Mouse (Mus musculus): ENCODE measurements at regions not wholly inside any gene's neighbourhood (a gene's known extent, or its start where the extent isn't known, plus 50 kb on each side); places are given as distances from the start of the nearest gene placed in this dataset.

DNA sequence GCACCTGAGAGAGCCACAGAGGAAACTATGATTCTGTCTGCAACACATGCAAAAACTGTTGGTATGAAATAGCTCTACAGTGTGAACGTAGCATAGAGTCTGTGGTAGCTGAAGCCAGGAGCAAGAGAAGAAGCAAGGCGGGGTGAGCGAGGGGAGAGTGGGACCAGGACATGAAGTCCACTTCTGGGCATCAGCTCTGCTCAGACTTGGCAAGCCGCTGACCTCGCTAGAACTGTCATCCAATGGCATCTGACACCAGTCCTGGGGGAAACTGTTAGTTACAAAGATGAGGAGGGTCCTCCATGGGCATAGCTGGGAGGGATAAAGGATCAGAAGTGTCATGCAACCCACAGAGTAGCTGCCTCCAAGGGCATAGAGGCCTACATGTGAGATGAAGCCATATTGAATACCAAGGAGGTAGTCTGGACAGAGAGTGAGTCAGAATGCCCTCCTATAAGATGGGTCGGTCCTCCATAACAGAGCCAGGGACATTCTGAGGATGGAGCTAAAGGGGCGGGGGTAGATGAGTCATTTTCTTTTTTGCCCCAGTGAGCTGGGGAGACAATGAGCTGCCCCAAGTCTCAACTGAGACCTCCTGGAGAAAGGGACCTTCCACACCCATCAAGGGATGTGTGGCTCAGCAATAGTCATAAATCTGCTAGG, 102.0 kb downstream of the 1810010D01Rik start:
- ATAC-seq (peak; percentile 52), DNase-seq (ENCODE audit: low read depth, low spot score) (no peak)
- ChIA-PET CTCF (interaction anchor here (1.5 kb wide), 1 partner anchor 164 kb away, joined by 3 read pairs; no protein-coding TSS in a partner anchor), POLR2A (interaction anchor here (1.1 kb wide), 1 partner anchor 111 kb away, joined by 5 read pairs; no protein-coding TSS in a partner anchor)
- H3K27me3 ChIP-seq = no peaks in the 10 kb centered on the region
- in situ Hi-C loops (cut with MboI; ENCODE audit: low pct_unique_long_range_greater_than_20kb) = loop anchor here (5.0 kb wide), 1 partner anchor 169 kb away; the partner anchor contains the start of gene Ccnd1
- no peak for TF ChIP-seq CTCF (IDR thresholded peaks at IDR 0.05)

DNA sequence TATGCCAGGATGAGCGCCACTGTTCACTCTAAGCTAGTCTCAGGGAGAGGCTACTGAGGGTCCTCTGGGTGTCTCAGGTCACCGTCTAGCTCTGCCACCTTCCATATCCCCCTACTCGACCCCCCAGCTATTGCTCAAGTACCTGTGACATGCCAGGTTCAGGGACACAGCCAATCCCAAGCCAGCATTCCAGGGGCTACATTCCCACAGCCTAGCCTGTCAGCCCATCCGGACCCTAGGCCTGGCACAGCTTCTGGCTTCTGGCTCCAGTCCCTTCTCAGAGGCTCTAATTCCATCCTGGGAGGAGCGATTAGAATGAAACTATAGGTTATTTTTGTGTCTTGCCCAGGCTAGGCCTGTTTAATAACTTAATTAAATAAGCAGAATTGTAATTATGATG, 105.2 kb downstream of the 1810010D01Rik start:
- ChIA-PET POLR2A (no interaction called here), CTCF (no interaction called here)
- TF ChIP-seq CTCF (IDR thresholded peaks at IDR 0.05) = no peak
- DNase-seq (ENCODE audit: low read depth, low spot score) (no peak), ATAC-seq (no peak)
- in situ Hi-C loops (cut with MboI; ENCODE audit: low pct_unique_long_range_greater_than_20kb) = no loop called here
- no peaks in the 10 kb centered on the region for H3K27me3 ChIP-seq

DNA sequence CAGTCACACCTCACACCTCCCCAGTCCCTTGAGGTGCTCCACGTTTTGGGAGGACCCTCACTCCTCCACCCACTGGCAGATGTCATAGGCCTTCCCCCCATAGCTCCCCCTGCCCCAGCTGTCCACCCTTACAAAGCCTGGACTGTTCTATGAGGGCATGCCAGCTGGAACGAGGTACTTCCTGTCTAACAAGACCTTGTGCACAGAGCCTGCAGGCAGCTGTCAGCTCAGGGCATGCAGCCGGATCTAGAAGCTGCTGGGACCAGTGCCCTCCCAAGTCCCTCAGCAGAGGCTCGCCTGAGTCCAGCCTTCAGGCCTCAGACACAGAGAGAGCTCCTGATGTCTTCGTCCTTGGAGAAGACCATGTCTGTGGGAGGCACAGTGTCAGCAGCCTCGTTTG, 105.7 kb downstream of the 1810010D01Rik start:
- POLR2A ChIA-PET = no interaction called here
- no peaks in the 10 kb centered on the region for H3K27me3 ChIP-seq
- in situ Hi-C loops (cut with MboI; ENCODE audit: low pct_unique_long_range_greater_than_20kb) = no loop called here
- no peak for DNase-seq (ENCODE audit: low read depth, low spot score)
- no peak for TF ChIP-seq CTCF (IDR thresholded peaks at IDR 0.05)
- no peak for ATAC-seq
- CTCF ChIA-PET = interaction anchor here (0.7 kb wide), 1 partner anchor 32 kb away, joined by 3 read pairs; no protein-coding TSS in a partner anchor

DNA sequence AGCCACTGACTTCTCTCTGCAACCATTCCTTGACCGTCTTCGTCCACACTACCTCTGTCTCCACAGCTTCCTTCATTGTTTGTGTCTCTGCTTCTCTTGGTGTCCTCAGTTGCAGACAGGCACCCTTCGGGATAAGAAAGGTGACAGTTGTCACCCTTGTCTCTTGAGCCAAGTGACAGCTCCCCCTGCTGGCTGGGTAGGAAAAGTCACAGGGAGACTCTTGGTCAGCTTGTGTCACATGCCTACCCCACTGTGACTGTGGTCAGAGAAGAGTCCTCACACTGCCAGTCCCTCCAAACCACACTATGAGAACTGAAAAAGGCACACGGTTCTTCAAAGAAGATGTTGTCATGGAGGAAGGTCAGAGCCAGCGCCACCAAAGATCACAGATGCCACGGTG, 109.6 kb downstream of the 1810010D01Rik start:
- in situ Hi-C loops (cut with MboI; ENCODE audit: low pct_unique_long_range_greater_than_20kb) = no loop called here
- CTCF ChIA-PET = no interaction called here
- ATAC-seq = no peak
- TF ChIP-seq CTCF (IDR thresholded peaks at IDR 0.05) = no peak
- no peak for DNase-seq (ENCODE audit: low read depth, low spot score)
- POLR2A ChIA-PET = no interaction called here
- no peaks in the 10 kb centered on the region for H3K27me3 ChIP-seq

DNA sequence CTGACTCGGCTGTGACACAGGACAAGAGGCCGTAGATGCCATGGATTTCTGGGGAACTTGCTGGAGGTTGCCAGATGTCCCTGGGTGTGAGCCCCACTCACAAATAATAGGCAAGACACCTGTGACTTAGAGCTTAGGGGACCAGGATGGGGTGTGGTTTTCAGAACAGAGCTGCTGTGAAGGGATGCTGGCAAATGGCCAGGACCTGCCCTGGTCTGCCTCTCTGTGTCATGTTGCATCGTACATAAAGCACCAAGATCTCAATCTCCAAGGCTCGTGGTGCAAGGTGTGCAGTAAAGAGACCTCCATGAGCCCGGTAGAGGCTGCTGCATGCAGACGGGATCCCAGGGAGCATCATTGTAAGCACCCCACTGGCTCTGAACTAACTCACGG, 113.8 kb downstream of the 1810010D01Rik start:
- ChIA-PET CTCF (no interaction called here), POLR2A (no interaction called here)
- H3K27me3 ChIP-seq = no peaks in the 10 kb centered on the region
- ATAC-seq (no peak), DNase-seq (ENCODE audit: low read depth, low spot score) (no peak)
- in situ Hi-C loops (cut with MboI; ENCODE audit: low pct_unique_long_range_greater_than_20kb) = no loop called here
- no peak for TF ChIP-seq CTCF (IDR thresholded peaks at IDR 0.05)

DNA sequence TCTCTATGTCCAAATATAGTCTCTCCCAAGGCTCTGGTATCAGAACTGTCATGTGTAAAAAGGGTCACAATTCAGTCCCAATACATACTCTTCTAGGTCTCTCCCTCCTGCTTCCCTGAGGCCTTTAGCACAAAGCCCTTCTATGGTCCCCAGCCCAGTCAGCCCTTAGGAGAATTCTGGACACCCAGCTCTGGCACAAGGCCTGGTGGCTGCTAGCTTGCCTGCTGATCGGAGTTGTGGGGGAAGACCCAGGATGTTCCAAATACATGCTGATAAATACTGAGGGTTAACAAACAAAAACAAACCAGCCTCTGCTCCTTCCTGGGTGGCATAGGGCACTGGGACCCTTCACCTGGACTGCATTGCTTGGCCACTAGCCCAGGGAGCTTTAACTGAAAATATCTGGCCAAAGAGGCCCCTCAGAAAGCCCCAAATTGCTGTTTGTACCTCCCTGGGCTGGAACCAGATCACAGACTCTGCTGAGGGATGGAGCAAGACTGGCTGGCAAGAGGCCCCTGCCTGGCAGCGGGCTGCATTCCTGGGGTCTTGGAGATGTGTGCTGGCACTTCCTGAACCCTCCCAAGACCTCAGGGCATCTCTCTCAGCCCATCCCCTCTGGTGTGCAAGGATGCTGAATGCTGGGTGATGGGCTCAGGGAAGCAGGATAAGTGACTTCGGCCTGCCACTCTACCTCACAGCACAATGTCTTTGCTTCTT, 114.3 kb downstream of the 1810010D01Rik start:
- no peak for TF ChIP-seq CTCF (IDR thresholded peaks at IDR 0.05)
- no peaks in the 10 kb centered on the region for H3K27me3 ChIP-seq
- ChIA-PET CTCF (no interaction called here), POLR2A (no interaction called here)
- no peak for DNase-seq (ENCODE audit: low read depth, low spot score)
- no peak for ATAC-seq
- in situ Hi-C loops (cut with MboI; ENCODE audit: low pct_unique_long_range_greater_than_20kb) = no loop called here

DNA sequence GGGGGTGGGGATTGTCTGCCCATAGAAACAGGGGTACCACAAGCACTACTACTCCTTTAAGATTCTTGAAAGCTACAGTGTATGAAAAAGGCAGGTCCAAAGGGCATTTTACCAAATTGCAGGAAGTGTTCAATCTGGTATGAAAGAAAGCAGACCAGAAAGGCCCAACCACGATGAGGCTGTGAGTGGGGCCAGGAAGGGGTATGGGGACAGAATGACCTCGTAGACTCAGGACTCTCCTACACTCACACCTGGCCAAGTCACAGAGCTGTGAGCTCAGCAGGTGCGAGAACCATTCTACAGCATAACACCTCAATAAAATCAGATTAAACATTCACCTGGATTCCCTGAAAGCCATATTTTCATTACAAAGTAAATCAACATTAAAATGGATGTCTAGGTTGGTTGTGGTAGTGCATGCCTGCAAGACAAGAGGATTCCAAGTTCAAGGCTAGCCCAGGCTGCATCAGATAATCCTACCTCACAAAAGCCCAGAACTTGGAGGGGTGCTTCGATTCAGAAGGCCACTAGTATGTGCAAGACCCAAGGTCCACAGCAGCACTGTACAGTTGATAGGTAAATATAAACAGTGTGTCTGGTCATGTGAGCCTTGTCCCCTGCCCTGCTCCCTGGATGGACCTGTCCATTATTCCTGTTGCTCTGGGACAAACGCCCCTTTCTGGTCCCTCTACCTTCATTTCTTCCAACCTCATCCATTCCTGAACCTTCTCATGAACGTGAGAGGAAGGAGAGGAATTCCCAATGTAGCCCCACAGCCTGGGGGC, 115.3 kb downstream of the 1810010D01Rik start:
- ChIA-PET CTCF (no interaction called here), POLR2A (no interaction called here)
- TF ChIP-seq CTCF (IDR thresholded peaks at IDR 0.05) = no peak
- H3K27me3 ChIP-seq = no peaks in the 10 kb centered on the region
- in situ Hi-C loops (cut with MboI; ENCODE audit: low pct_unique_long_range_greater_than_20kb) = no loop called here
- DNase-seq (ENCODE audit: low read depth, low spot score) = no peak
- no peak for ATAC-seq

DNA sequence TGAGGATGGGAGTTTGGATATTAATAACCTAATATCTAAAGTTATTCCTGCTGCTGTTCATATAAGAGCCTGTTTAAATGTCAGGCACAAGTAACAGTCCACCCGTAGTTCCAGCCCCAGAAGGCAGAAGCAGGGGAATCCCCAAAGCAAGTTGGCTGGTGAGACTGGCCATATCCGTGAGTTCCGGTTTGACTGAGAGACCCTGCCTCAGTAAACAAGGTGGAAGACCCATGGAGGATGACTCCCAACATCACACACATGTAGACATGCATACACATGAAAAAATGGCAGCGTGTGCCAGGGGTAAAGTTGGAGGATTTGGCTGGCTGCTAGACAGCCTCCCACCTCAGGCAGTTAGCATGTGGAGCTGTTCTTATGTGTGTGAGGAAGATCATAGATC, 117.1 kb downstream of the 1810010D01Rik start:
- ChIA-PET CTCF (no interaction called here), POLR2A (no interaction called here)
- H3K27me3 ChIP-seq = no peaks in the 10 kb centered on the region
- no peak for ATAC-seq
- in situ Hi-C loops (cut with MboI; ENCODE audit: low pct_unique_long_range_greater_than_20kb) = no loop called here
- TF ChIP-seq CTCF (IDR thresholded peaks at IDR 0.05) = no peak
- no peak for DNase-seq (ENCODE audit: low read depth, low spot score)

DNA sequence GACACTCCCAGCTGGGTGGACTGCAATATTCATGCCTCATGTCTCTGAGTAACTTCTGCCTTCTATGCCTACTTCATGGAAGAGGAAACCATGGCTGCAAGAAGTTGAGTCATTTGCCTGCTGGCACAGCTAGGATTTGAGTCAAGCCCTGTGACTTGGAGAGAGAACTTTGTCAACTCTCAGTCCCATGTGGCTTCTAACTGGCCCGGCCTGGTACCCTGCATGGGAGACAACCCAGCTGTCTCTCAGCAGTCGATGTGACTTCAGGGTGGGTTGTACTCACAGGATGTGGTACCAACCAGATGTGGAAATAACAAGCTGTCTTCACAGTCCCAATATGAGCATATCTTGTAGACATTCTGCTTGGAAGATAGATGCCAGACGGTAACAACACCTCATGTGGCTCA, 118.6 kb downstream of the 1810010D01Rik start:
- POLR2A ChIA-PET = no interaction called here
- in situ Hi-C loops (cut with MboI; ENCODE audit: low pct_unique_long_range_greater_than_20kb) = no loop called here
- CTCF ChIA-PET = no interaction called here
- TF ChIP-seq CTCF (IDR thresholded peaks at IDR 0.05) = no peak
- DNase-seq (ENCODE audit: low read depth, low spot score) (no peak), ATAC-seq (no peak)
- H3K27me3 ChIP-seq = no peaks in the 10 kb centered on the region

DNA sequence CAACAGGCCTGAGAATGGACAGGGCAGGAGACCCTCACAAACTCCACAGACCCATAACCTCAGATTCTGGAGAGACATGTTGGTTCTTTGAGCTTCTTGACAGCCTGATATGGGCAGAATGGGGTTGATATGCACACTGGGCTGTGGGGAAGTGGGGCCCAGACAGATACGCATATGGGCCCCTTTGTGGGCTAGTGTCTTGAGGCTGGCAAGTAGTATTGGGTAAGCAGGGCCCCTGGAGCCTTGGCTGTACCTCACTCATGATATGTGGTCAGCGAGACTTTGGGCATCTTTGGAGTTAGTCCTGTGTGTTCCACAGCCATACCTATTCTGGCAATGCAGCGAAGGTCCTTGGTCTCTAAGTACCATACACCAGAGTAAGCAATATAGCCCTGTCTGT, 119.3 kb downstream of the 1810010D01Rik start:
- no peak for DNase-seq (ENCODE audit: low read depth, low spot score)
- in situ Hi-C loops (cut with MboI; ENCODE audit: low pct_unique_long_range_greater_than_20kb) = no loop called here
- ATAC-seq = no peak
- no peaks in the 10 kb centered on the region for H3K27me3 ChIP-seq
- ChIA-PET POLR2A (no interaction called here), CTCF (no interaction called here)
- TF ChIP-seq CTCF (IDR thresholded peaks at IDR 0.05) = no peak

DNA sequence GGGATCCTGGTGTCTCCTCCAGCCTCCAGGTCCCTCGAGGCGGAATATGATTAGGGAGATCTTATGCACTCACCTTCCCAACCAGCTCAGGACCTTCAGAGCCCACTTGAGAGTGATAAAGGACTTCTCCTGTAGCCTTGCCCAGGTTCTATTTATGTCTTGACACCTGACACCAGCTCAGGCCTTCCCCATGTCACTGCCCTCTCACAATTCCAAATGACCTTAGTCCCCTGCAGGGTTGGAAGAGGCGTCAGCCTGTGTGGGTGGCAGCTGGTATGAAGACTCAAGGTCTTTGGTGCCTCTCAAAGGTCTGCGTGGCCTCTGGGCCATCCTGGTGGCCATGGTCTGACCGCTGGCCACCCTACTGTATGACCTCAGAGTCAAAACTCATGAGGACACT, 120.1 kb downstream of the 1810010D01Rik start:
- no peak for TF ChIP-seq CTCF (IDR thresholded peaks at IDR 0.05)
- CTCF ChIA-PET = no interaction called here
- no peaks in the 10 kb centered on the region for H3K27me3 ChIP-seq
- POLR2A ChIA-PET = no interaction called here
- in situ Hi-C loops (cut with MboI; ENCODE audit: low pct_unique_long_range_greater_than_20kb) = no loop called here
- ATAC-seq (no peak), DNase-seq (ENCODE audit: low read depth, low spot score) (no peak)

All from Patski (cell line).